Mouse (Mus musculus) spleen, adult 2 months (tissue): ENCODE data around the gene Pdxdc1.

Experiments used
- CTCF ChIP-seq: fragments of 200-500 bp; IDR thresholded peaks from 2 replicates; pipeline ENCODE4 v1.5.1; 2011; ENCODE audit warnings: mild to moderate bottlenecking, inconsistent platforms; ENCODE audit not compliant: insufficient read depth, insufficient read length, insufficient replicate concordance; ENCODE audit errors: extremely low read depth
- POLR2A ChIP-seq: fragments of 200-500 bp; IDR thresholded peaks from 2 replicates; pipeline ENCODE4 v1.6.1; 2011; ENCODE audit warnings: low read depth, low read length, inconsistent platforms

DNA sequence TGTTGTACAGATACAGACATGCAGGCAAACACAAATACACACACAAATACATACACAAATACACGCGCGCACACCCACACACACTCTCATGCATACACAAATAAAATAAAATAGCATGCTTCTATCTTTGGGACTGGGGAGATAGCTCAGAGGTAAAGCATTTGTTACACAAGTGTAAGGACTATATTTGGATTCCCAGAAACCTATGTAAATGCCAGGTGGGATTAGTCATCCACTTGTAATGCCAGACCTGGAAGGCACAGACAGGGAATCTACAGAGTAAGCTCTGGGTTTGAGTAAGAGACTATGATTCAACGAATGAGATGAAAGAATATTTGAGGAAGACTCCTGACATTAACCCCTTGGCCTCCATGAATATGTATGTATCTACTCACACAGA lies 27.4 kb downstream of the Pdxdc1 start:
- TF ChIP-seq CTCF = no peak
- no peak for TF ChIP-seq POLR2A
